Mouse (Mus musculus): Measurements from ENCODE around the gene Olfr1134. TPM values are rescaled to one million over a fixed set of nuclear protein-coding genes. Genes with fewer than 3 reads are reported as not detected.
"Not testable (repeated sequence)": the region's sequence is repeated elsewhere in the genome, so short reads cannot be mapped to it uniquely, and the experiment has no call there.

Gene Olfr1134
- total RNA-seq (2014; rRNA removed) (not detected in 2 replicates), polyA plus RNA-seq (2015; fragmentation: Nextera tagmentation; extraction: Ambion mirVana) (not detected in 2 replicates)

GRCm38 (mm10) chr2:87658360-87658759 lies at the start of gene Olfr1134:
Gene Olfr1134, minus strand, starts transcription at chr2:87658460.
- H3K4me3 ChIP-seq (ENCODE audit: low read length): no peak within 1 kb of the TSS
- DNase-seq (ENCODE audit: low spot score) (no peak), ATAC-seq (no peak)
- TF ChIP-seq CTCF (IDR thresholded peaks at IDR 0.05; ENCODE audit: low read depth): no peak
- H3K4me1 ChIP-seq (ENCODE audit: insufficient read depth, low read length): no peaks in the 10 kb centered on the region
- H3K4me2 ChIP-seq (ENCODE audit: low read depth, low read length): no peak within 1 kb of the TSS
- H3K27ac ChIP-seq: no peak within 1 kb of the TSS
- no peaks in the 10 kb centered on the region for H3K36me3 ChIP-seq (ENCODE audit: insufficient read depth, low read length)
- H3K27me3 ChIP-seq (ENCODE audit: insufficient read depth, low read length): no peaks in the 10 kb centered on the region
- WGBS: 78% methylated on average over 2 of the region's 2 CpGs
- no peaks in the 10 kb centered on the region for H3K9me3 ChIP-seq (ENCODE audit: low read length)
- no peak within 1 kb of the TSS for H3K9ac ChIP-seq (replicated peaks; ENCODE audit: low read length)

GRCm38 (mm10) chr2:87693847-87694246 lies 35.6 kb upstream of the Olfr1134 start, which contains the start of gene Olfr1136:
Gene Olfr1136, minus strand, starts transcription at chr2:87693947.
- DNase-seq (ENCODE audit: low spot score) (no peak), ATAC-seq (no peak)
- TF ChIP-seq CTCF (IDR thresholded peaks at IDR 0.05; ENCODE audit: low read depth): no peak
- no peaks in the 10 kb centered on the region for H3K27me3 ChIP-seq (ENCODE audit: insufficient read depth, low read length)
- H3K4me3 ChIP-seq (ENCODE audit: low read length): no peak within 1 kb of the TSS
- no peaks in the 10 kb centered on the region for H3K4me1 ChIP-seq (ENCODE audit: insufficient read depth, low read length)
- no peaks in the 10 kb centered on the region for H3K36me3 ChIP-seq (ENCODE audit: insufficient read depth, low read length)
- H3K4me2 ChIP-seq (ENCODE audit: low read depth, low read length): no peak within 1 kb of the TSS
- no peak within 1 kb of the TSS for H3K27ac ChIP-seq
- no peak within 1 kb of the TSS for H3K9ac ChIP-seq (replicated peaks; ENCODE audit: low read length)
- H3K9me3 ChIP-seq (ENCODE audit: low read length): no peaks in the 10 kb centered on the region

- no peaks in the 10 kb centered on the region for H3K4me1 ChIP-seq (ENCODE audit: insufficient read depth, low read length)
- 17% methylated on average over 1 of the region's 1 CpGs for WGBS
- ATAC-seq (no peak), DNase-seq (ENCODE audit: low spot score) (no peak)
- H3K9me3 ChIP-seq (ENCODE audit: low read length): no peaks in the 10 kb centered on the region
- no peaks in the 10 kb centered on the region for H3K36me3 ChIP-seq (ENCODE audit: insufficient read depth, low read length)
- no peak within 1 kb of the TSS for H3K4me2 ChIP-seq (ENCODE audit: low read depth, low read length)
- H3K4me3 ChIP-seq (ENCODE audit: low read length): no peak within 1 kb of the TSS
- no peaks in the 10 kb centered on the region for H3K27me3 ChIP-seq (ENCODE audit: insufficient read depth, low read length)
- TF ChIP-seq CTCF (IDR thresholded peaks at IDR 0.05; ENCODE audit: low read depth): no peak
- H3K9ac ChIP-seq (replicated peaks; ENCODE audit: low read length): no peak within 1 kb of the TSS
- H3K27ac ChIP-seq: no peak within 1 kb of the TSS
Observed at GRCm38 (mm10) chr2:87673564-87673963, 15.3 kb upstream of the Olfr1134 start, which contains the start of gene Olfr1135. Gene Olfr1135, minus strand, starts transcription at chr2:87673664.

GRCm38 (mm10) chr2:87647274-87647673 lies 11.0 kb downstream of the Olfr1134 start, which contains the start of gene Olfr1133:
Gene Olfr1133, minus strand, starts transcription at chr2:87647374.
- ATAC-seq: no peak
- Histone ChIP-seq H3K4me3 (ENCODE audit: low read length) (no peak within 1 kb of the TSS), H3K9me3 (ENCODE audit: low read length) (no peaks in the 10 kb centered on the region), H3K9ac (replicated peaks; ENCODE audit: low read length) (no peak within 1 kb of the TSS), H3K36me3 (ENCODE audit: insufficient read depth, low read length) (no peaks in the 10 kb centered on the region), H3K4me1 (ENCODE audit: insufficient read depth, low read length) (no peaks in the 10 kb centered on the region), H3K27me3 (ENCODE audit: insufficient read depth, low read length) (no peaks in the 10 kb centered on the region), H3K27ac (no peak within 1 kb of the TSS), H3K4me2 (ENCODE audit: low read depth, low read length) (no peak within 1 kb of the TSS)
- DNase-seq (ENCODE audit: low spot score): no peak
- no peak for TF ChIP-seq CTCF (IDR thresholded peaks at IDR 0.05; ENCODE audit: low read depth)

DNA sequence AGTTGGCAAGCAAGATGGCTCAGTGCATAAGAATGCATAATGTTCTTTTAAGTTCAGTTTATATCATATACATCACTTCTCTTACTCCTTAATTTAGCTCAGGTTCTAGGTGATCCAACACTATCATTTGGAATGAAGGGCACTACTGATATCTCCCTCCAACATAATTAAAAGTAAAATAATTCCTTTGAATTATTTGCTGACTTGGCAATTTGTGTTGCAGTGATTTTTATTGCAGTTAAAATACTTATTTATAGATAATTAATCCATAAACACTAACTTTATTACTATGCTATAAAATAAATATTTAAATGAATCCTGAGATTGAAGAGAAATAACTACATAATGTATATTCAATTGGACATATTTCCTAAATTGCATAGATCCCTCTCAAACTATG lies 15.8 kb downstream of the Olfr1134 start:
- DNase-seq (ENCODE audit: low spot score) (no peak), ATAC-seq (no peak)
- H3K27ac ChIP-seq: no peak overlapping the region
- no peaks in the 10 kb centered on the region for H3K27me3 ChIP-seq (ENCODE audit: insufficient read depth, low read length)
- H3K9ac ChIP-seq (replicated peaks; ENCODE audit: low read length): no peak overlapping the region
- TF ChIP-seq CTCF (IDR thresholded peaks at IDR 0.05; ENCODE audit: low read depth): no peak
- H3K4me2 ChIP-seq (ENCODE audit: low read depth, low read length): no peak overlapping the region
- no peaks in the 10 kb centered on the region for H3K36me3 ChIP-seq (ENCODE audit: insufficient read depth, low read length)
- H3K4me3 ChIP-seq (ENCODE audit: low read length): no peak overlapping the region
- H3K9me3 ChIP-seq (ENCODE audit: low read length): no peaks in the 10 kb centered on the region
- H3K4me1 ChIP-seq (ENCODE audit: insufficient read depth, low read length): no peaks in the 10 kb centered on the region

DNA sequence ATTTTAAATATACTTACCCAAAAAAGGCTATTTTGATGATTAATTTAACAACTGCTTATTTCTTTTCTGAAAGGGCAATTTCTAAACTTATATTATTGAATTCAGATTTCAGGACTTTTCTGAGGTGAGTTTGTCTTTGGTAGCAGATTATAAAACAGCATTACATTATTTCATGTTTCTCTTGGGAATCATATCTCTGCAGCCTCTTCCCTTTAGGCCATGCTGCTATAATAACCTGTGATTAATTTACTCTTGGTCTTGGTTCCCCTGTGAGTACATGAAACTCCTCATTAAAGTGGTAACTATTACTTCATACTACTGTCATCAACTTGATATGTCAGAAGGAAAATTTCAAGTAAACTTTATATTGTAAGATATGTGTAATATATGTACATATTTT lies 20.8 kb downstream of the Olfr1134 start, which contains the start of gene Olfr1132:
Gene Olfr1132, minus strand, starts transcription at position 101 of the 400 bp plus-strand sequence.
- Histone ChIP-seq H3K36me3 (ENCODE audit: insufficient read depth, low read length) (no peaks in the 10 kb centered on the region), H3K9me3 (ENCODE audit: low read length) (no peaks in the 10 kb centered on the region), H3K4me1 (ENCODE audit: insufficient read depth, low read length) (no peaks in the 10 kb centered on the region), H3K9ac (replicated peaks; ENCODE audit: low read length) (no peak within 1 kb of the TSS), H3K27me3 (ENCODE audit: insufficient read depth, low read length) (no peaks in the 10 kb centered on the region), H3K4me3 (ENCODE audit: low read length) (no peak within 1 kb of the TSS), H3K27ac (no peak within 1 kb of the TSS), H3K4me2 (ENCODE audit: low read depth, low read length) (no peak within 1 kb of the TSS)
- no peak for DNase-seq (ENCODE audit: low spot score)
- no peak for TF ChIP-seq CTCF (IDR thresholded peaks at IDR 0.05; ENCODE audit: low read depth)
- ATAC-seq: no peak

DNA sequence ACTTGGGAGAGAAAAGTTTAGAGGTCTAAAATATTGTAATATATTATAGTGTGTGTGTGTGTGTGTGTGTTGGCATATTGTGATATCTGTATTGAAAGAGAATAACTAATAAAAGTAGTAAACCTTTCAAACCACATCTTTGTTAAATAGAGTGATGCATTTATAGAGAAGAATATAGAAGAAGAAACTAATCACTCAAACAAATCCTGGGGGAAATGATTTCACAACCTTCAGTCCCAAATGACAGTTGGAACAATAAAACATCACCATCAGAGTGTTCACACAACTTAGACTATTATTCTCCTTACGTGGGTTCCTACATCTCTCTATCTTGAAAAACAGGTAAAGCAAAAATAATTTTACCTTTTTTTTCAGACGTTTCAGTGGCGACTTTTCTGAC lies 31.5 kb downstream of the Olfr1134 start, which contains the start of gene Olfr1131:
Gene Olfr1131, plus strand, starts transcription at position 301 of the 400 bp plus-strand sequence.
- no peak for TF ChIP-seq CTCF (IDR thresholded peaks at IDR 0.05; ENCODE audit: low read depth)
- Histone ChIP-seq H3K4me1 (ENCODE audit: insufficient read depth, low read length) (no peaks in the 10 kb centered on the region), H3K36me3 (ENCODE audit: insufficient read depth, low read length) (no peaks in the 10 kb centered on the region), H3K9ac (replicated peaks; ENCODE audit: low read length) (no peak within 1 kb of the TSS), H3K4me2 (ENCODE audit: low read depth, low read length) (no peak within 1 kb of the TSS), H3K9me3 (ENCODE audit: low read length) (no peaks in the 10 kb centered on the region), H3K27me3 (ENCODE audit: insufficient read depth, low read length) (no peaks in the 10 kb centered on the region), H3K4me3 (ENCODE audit: low read length) (no peak within 1 kb of the TSS), H3K27ac (no peak within 1 kb of the TSS)
- DNase-seq (ENCODE audit: low spot score) (no peak), ATAC-seq (no peak)
- 66% methylated on average over 3 of the region's 3 CpGs for WGBS

GRCm38 (mm10) chr2:87605912-87606311 lies 52.3 kb downstream of the Olfr1134 start, which contains the start of gene Olfr1130:
Gene Olfr1130, plus strand, starts transcription at chr2:87606212.
- not testable (repeated sequence) for DNase-seq (ENCODE audit: low spot score); H3K27me3 ChIP-seq (ENCODE audit: insufficient read depth, low read length); ATAC-seq; H3K9me3 ChIP-seq (ENCODE audit: low read length); H3K27ac ChIP-seq; H3K36me3 ChIP-seq (ENCODE audit: insufficient read depth, low read length); H3K9ac ChIP-seq (replicated peaks; ENCODE audit: low read length); H3K4me2 ChIP-seq (ENCODE audit: low read depth, low read length); H3K4me1 ChIP-seq (ENCODE audit: insufficient read depth, low read length); H3K4me3 ChIP-seq (ENCODE audit: low read length)
